Mouse (Mus musculus) heart, adult 18-20 months (tissue): ENCODE measurements at regions not wholly inside any gene's neighbourhood (a gene's known extent, or its start where the extent isn't known, plus 50 kb on each side); places are given as distances from the start of the nearest gene placed in this dataset.
A peak's percentile ranks its signal among the peaks of the same experiment; 100 is the strongest.
"Not testable (repeated sequence)": the region's sequence is repeated elsewhere in the genome, so short reads cannot be mapped to it uniquely, and the experiment has no call there.

Source experiments
- DNase-seq, 2 experiments: peaks; one replicate each; pipeline ENCODE4 v3.0.0; 2021 to 2022; ENCODE audit warnings: mixed read lengths in 1 of 2

GRCm38 (mm10) chr16:93338806-93339205 is 265.1 kb downstream of the Setd4 start:
- DNase-seq: no peak

- no peak for DNase-seq
These were observed 268.3 kb downstream of the Setd4 start for GRCm38 (mm10) chr16:93335322-93336111.

GRCm38 (mm10) chr16:93333654-93334053 is 270.2 kb downstream of the Setd4 start:
- DNase-seq: no peak

- no peak for DNase-seq
These were observed 275.0 kb downstream of the Setd4 start for GRCm38 (mm10) chr16:93328680-93329395.

GRCm38 (mm10) chr16:93324911-93325310 is 279.0 kb downstream of the Setd4 start:
- DNase-seq: peak in 1 of 2 experiments; percentile 3

- no peak for DNase-seq
These were observed 280.7 kb downstream of the Setd4 start for GRCm38 (mm10) chr16:93323172-93323571.

- no peak for DNase-seq
These were observed 284.3 kb downstream of the Setd4 start for GRCm38 (mm10) chr16:93319581-93319980.

GRCm38 (mm10) chr16:93311644-93312043 is 292.2 kb downstream of the Setd4 start:
- no peak for DNase-seq

GRCm38 (mm10) chr16:93308666-93309360 is 295.1 kb downstream of the Setd4 start:
- no peak for DNase-seq

GRCm38 (mm10) chr16:93306951-93307350 is 296.9 kb downstream of the Setd4 start:
- DNase-seq: no peak

GRCm38 (mm10) chr16:93306140-93306539 is 297.7 kb downstream of the Setd4 start:
- DNase-seq: not testable (repeated sequence)

- no peak for DNase-seq
These were observed 309.4 kb downstream of the Setd4 start for GRCm38 (mm10) chr16:93294430-93294829.

- peak; percentile 55 to 77 for DNase-seq
These were observed 310.8 kb downstream of the Setd4 start for GRCm38 (mm10) chr16:93292965-93293653.

- DNase-seq: no peak
These were observed 311.6 kb downstream of the Setd4 start for GRCm38 (mm10) chr16:93292181-93292834.

GRCm38 (mm10) chr16:93288036-93288435 is 315.8 kb downstream of the Setd4 start:
- DNase-seq: no peak

- no peak for DNase-seq
These were observed 316.3 kb downstream of the Setd4 start for GRCm38 (mm10) chr16:93287520-93287919.

- DNase-seq: no peak
These were observed 317.0 kb downstream of the Setd4 start for GRCm38 (mm10) chr16:93286816-93287215.

GRCm38 (mm10) chr16:93285191-93285590 is 318.7 kb downstream of the Setd4 start:
- no peak for DNase-seq

GRCm38 (mm10) chr16:93281715-93282114 is 322.1 kb downstream of the Setd4 start:
- DNase-seq: no peak

- no peak for DNase-seq
These were observed 331.2 kb downstream of the Setd4 start for GRCm38 (mm10) chr16:93272636-93273035.

- DNase-seq: no peak
These were observed 331.7 kb downstream of the Setd4 start for GRCm38 (mm10) chr16:93272146-93272545.
